Mouse (Mus musculus): ENCODE data around the gene Foxr1. TPM values are rescaled to one million over a fixed set of nuclear protein-coding genes. Genes with fewer than 3 reads are reported as not detected.
"Not testable (repeated sequence)": the region's sequence is repeated elsewhere in the genome, so short reads cannot be mapped to it uniquely, and the experiment has no call there.

The Foxr1 gene
- polyA plus RNA-seq, 1 experiment from 2014 or later, result not detected

- Histone ChIP-seq H3K4me2 (replicated peaks) (no peak overlapping the region), H3K4me3 (no peak overlapping the region), H3K36me3 (no peaks in the 10 kb centered on the region), H3K27me3 (no peaks in the 10 kb centered on the region), H3K9ac (no peak overlapping the region), H3K9me3 (no peaks in the 10 kb centered on the region), H3K27ac (no peak overlapping the region), H3K4me1 (peaks cover 10% of the 10 kb centered on the region)
- WGBS, result 65% methylated on average over 1 of the region's 1 CpGs
- no peak for ATAC-seq (ENCODE audit: insufficient number of reproducible peaks, insufficient read depth, low FRiP score, low TSS enrichment)
These were observed 33.4 kb upstream of the Foxr1 start for GRCm38 (mm10) chr9:44474327-44474726.

GRCm38 (mm10) chr9:44473184-44473583 is 32.2 kb upstream of the Foxr1 start:
- WGBS, result 63% methylated on average over 3 of the region's 3 CpGs
- H3K4me3 ChIP-seq, result no peak overlapping the region
- no peak for ATAC-seq (ENCODE audit: insufficient number of reproducible peaks, insufficient read depth, low FRiP score, low TSS enrichment)

DNA sequence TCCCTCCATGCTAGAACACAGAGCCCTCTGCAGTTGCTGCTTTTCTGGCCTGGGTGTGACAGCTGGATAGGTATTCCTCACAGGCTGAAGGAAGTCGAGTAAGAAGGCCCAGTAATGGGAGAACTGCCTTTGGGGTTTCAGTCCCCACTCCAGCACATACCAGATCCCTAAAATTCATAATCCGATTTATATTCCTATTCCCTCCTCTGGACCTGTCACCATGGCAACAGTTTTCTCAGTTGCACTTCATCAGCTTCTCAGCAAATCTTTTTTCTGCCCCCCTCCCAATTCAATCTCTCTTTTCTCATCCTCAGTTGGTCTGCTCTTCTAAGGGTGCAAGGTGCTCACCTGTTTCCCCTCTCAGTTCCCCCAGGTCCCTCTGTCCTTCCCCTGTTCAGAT is 27.9 kb upstream of the Foxr1 start:
- Histone ChIP-seq H3K4me2 (replicated peaks) (no peak overlapping the region), H3K4me3 (no peak overlapping the region), H3K27me3 (no peaks in the 10 kb centered on the region), H3K9me3 (no peaks in the 10 kb centered on the region), H3K4me1 (no peaks in the 10 kb centered on the region), H3K36me3 (no peaks in the 10 kb centered on the region), H3K27ac (no peak overlapping the region), H3K9ac (no peak overlapping the region)
- no peak for ATAC-seq (ENCODE audit: insufficient number of reproducible peaks, insufficient read depth, low FRiP score, low TSS enrichment)
- WGBS, result 60% methylated on average over 2 of the region's 2 CpGs

More at GRCm38 (mm10) chr9:44473184-44473583, 32.2 kb upstream of the Foxr1 start:
- no peak overlapping the region for H3K27ac ChIP-seq
- H3K36me3 ChIP-seq, result no peaks in the 10 kb centered on the region
- no peaks in the 10 kb centered on the region for H3K9me3 ChIP-seq
- no peak overlapping the region for H3K4me2 ChIP-seq (replicated peaks)
- peaks cover 9% of the 10 kb centered on the region for H3K4me1 ChIP-seq
- no peaks in the 10 kb centered on the region for H3K27me3 ChIP-seq
- H3K9ac ChIP-seq, result no peak overlapping the region

GRCm38 (mm10) chr9:44468224-44468623 is 27.3 kb upstream of the Foxr1 start:
- no peak overlapping the region for H3K27ac ChIP-seq
- no peak overlapping the region for H3K4me2 ChIP-seq (replicated peaks)
- WGBS, result 47% methylated on average over 7 of the region's 7 CpGs
- no peaks in the 10 kb centered on the region for H3K9me3 ChIP-seq
- no peaks in the 10 kb centered on the region for H3K27me3 ChIP-seq
- no peak for ATAC-seq (ENCODE audit: insufficient number of reproducible peaks, insufficient read depth, low FRiP score, low TSS enrichment)
- no peak overlapping the region for H3K9ac ChIP-seq
- H3K4me1 ChIP-seq, result no peaks in the 10 kb centered on the region
- no peak overlapping the region for H3K4me3 ChIP-seq
- no peaks in the 10 kb centered on the region for H3K36me3 ChIP-seq

DNA sequence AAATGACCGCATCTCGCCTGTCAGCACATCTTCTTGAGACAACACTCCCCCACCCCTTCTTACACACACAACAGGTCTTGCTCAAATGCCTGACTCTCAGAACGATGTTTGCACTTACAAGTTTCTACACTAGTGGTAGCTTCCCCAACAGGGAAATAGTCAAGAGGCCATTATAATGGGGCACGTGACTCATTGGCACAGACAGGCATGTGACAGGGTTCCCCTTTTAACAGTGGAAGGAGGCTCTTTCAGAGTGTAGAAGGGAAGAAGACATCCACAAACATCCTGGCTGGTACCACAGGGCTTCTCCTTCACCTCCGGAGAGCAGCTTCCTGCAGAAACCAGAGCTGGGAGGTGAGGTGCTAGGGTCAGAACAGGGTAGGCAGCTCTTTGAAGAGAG is 21.0 kb upstream of the Foxr1 start:
- ATAC-seq (ENCODE audit: insufficient number of reproducible peaks, insufficient read depth, low FRiP score, low TSS enrichment), result no peak
- Histone ChIP-seq H3K36me3 (no peaks in the 10 kb centered on the region), H3K4me3 (no peak overlapping the region), H3K27me3 (no peaks in the 10 kb centered on the region), H3K9me3 (0 out of 2 replicates have a peak, but pooled peaks cover 2% of the 10 kb centered on the region), H3K4me1 (peaks cover 11% of the 10 kb centered on the region), H3K27ac (no peak overlapping the region), H3K9ac (no peak overlapping the region), H3K4me2 (replicated peaks) (no peak overlapping the region)
- 81% methylated on average over 5 of the region's 5 CpGs for WGBS

- Histone ChIP-seq H3K4me3 (no peak overlapping the region), H3K4me1 (peaks cover 16% of the 10 kb centered on the region), H3K9ac (no peak overlapping the region), H3K4me2 (replicated peaks) (peak overlapping the region; percentile 19; the same call in 1 of the 2 replicates), H3K9me3 (0 out of 2 replicates have a peak, but pooled peaks cover 2% of the 10 kb centered on the region), H3K27me3 (peaks cover 11% of the 10 kb centered on the region), H3K36me3 (no peaks in the 10 kb centered on the region), H3K27ac (peak overlapping the region; percentile 63)
- 6% methylated on average over 11 of the region's 11 CpGs for WGBS
- ATAC-seq (ENCODE audit: insufficient number of reproducible peaks, insufficient read depth, low FRiP score, low TSS enrichment), result peak; percentile 87
These were observed 16.3 kb upstream of the Foxr1 start for GRCm38 (mm10) chr9:44457035-44457742.

DNA sequence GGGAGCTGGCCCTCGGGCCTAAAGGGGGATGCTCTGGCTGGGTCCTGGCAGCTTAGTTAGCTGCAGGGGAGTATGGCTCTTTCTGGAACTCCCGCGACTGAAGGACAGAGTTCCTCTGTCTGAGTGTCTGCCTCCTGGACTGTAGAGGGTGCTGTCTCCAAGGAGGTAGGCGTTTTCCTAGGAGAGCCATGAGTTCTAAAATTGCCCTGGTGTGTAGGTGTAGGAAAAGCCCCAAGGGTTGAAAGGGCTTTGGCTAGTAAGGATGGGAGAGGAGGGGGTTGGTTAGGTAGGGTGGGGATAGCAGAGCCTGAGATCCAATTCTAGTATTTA is 13.9 kb upstream of the Foxr1 start, which contains the start of gene Upk2:
TSS of gene Upk2 (minus strand) at position 86 of the 330 bp plus-strand sequence.
- Histone ChIP-seq H3K36me3 (no peaks in the 10 kb centered on the region), H3K4me1 (peaks cover 16% of the 10 kb centered on the region), H3K4me3 (no peak within 1 kb of the TSS), H3K9ac (no peak within 1 kb of the TSS), H3K9me3 (no peaks in the 10 kb centered on the region), H3K4me2 (replicated peaks) (0 out of 2 replicates have a peak within 1 kb of the TSS, but pooled peaks have one; percentile 14), H3K27ac (no peak within 1 kb of the TSS), H3K27me3 (peaks cover 11% of the 10 kb centered on the region)
- ATAC-seq (ENCODE audit: insufficient number of reproducible peaks, insufficient read depth, low FRiP score, low TSS enrichment), result no peak
- WGBS, result 19% methylated on average over 4 of the region's 4 CpGs

- WGBS, result 6% methylated on average over 14 of the region's 14 CpGs
- H3K9ac ChIP-seq, result no peak overlapping the region
- no peak overlapping the region for H3K4me3 ChIP-seq
- H3K4me1 ChIP-seq, result peaks cover 16% of the 10 kb centered on the region
- peak; percentile 87 for ATAC-seq (ENCODE audit: insufficient number of reproducible peaks, insufficient read depth, low FRiP score, low TSS enrichment)
- H3K27me3 ChIP-seq, result peaks cover 11% of the 10 kb centered on the region
- 0 out of 2 replicates have a peak overlapping the region, but pooled peaks have one; percentile 14 for H3K4me2 ChIP-seq (replicated peaks)
- no peaks in the 10 kb centered on the region for H3K9me3 ChIP-seq
- H3K27ac ChIP-seq, result no peak overlapping the region
- no peaks in the 10 kb centered on the region for H3K36me3 ChIP-seq
These were observed 13.4 kb upstream of the Foxr1 start for GRCm38 (mm10) chr9:44454132-44454890.

DNA sequence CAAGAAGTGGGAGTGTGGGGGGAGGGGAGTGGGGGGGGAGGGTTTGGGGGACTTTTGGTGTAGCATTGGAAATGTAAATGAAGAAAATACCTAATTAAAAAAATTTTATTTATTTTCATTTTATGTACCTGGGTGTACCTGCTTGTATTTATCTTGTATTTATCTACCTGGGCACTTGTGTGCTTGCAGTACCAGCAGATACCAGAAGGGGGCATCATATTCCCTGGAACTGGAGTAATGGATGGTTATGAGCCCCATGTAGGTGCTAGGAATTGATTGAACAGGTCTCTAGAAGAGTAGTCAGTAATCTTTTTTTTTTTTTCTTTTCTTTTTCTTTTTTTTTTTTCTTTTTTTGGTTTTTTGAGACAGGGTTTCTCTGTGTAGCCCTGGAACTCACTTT is 9.5 kb upstream of the Foxr1 start:
- Histone ChIP-seq H3K27ac (no peak overlapping the region), H3K36me3 (no peaks in the 10 kb centered on the region), H3K4me3 (no peak overlapping the region), H3K4me1 (no peaks in the 10 kb centered on the region), H3K4me2 (replicated peaks) (no peak overlapping the region), H3K9me3 (no peaks in the 10 kb centered on the region), H3K27me3 (peaks cover 11% of the 10 kb centered on the region), H3K9ac (no peak overlapping the region)
- ATAC-seq (ENCODE audit: insufficient number of reproducible peaks, insufficient read depth, low FRiP score, low TSS enrichment), result no peak

DNA sequence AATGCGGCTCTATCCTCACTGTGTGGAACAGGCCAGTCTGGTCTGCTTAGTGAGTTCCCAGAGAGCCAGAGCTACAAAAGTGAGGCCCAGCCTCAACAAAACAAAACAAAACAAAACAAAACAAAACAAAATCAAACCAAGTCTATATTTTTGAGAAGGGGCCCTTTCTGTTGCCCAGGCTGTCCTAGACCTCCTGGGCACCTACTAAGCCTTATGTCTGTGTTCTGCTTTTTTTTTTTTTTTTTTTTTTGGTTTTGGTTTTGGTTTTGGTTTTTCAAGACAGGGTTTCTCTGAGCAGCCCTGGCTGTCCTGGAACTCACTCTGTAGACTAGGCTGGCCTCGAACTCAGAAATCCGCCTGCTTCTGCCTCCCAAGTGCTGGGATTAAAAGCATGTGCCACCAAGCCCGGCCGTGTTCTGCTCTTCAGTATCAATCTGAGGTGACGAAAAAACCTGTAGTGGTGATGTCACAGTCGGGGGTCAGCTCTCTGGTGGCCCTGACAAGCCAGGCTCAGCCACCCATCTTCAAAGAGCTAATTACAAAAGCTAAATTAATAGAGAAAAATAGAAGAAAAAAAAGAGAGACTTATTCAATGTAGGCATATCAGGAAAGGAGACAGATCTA is 3.6 kb upstream of the Foxr1 start:
- 78% methylated on average over 7 of the region's 7 CpGs for WGBS
- not testable (repeated sequence) for H3K27ac ChIP-seq; H3K27me3 ChIP-seq; H3K9ac ChIP-seq; ATAC-seq (ENCODE audit: insufficient number of reproducible peaks, insufficient read depth, low FRiP score, low TSS enrichment); H3K4me3 ChIP-seq; H3K36me3 ChIP-seq; H3K4me2 ChIP-seq (replicated peaks); H3K4me1 ChIP-seq; H3K9me3 ChIP-seq

- WGBS, result 81% methylated on average over 6 of the region's 6 CpGs
- Histone ChIP-seq H3K9ac (no peak overlapping the region), H3K4me3 (no peak overlapping the region), H3K9me3 (no peaks in the 10 kb centered on the region), H3K36me3 (no peaks in the 10 kb centered on the region), H3K4me2 (replicated peaks) (no peak overlapping the region), H3K27ac (no peak overlapping the region), H3K27me3 (no peaks in the 10 kb centered on the region), H3K4me1 (peaks cover 9% of the 10 kb centered on the region; the same call in 1 of the 2 replicates)
- ATAC-seq (ENCODE audit: insufficient number of reproducible peaks, insufficient read depth, low FRiP score, low TSS enrichment), result no peak
These were observed 5.2 kb downstream of the Foxr1 start for GRCm38 (mm10) chr9:44435747-44436146.

Data from embryonic facial prominence, embryonic 12.5 days (tissue).